11 mouse cellular contexts compared by ENCODE assay signal in genomic region chr7:131960551-131960950, GRCm38 (mm10). TPM values are rescaled to one million over a fixed set of nuclear protein-coding genes. Genes with fewer than 3 reads are reported as not detected.
DNase-seq lines count a peak whose midpoint lies in the region; ATAC-seq lines count a peak whose summit lies in the region.
"Had no signal": no experiment of that assay in that cellular context is flagged by ENCODE, and none has a peak within 500 bp of the region (broad histone marks: within the 10 kb centered on the region; RNA-seq: fewer than 3 reads in every experiment).

No protein-coding gene starts in this region.

- peak; percentile 66 for DNase-seq in hindbrain, embryonic 10.5 days (ENCODE audit: low spot score)
- peak; percentile 10 for DNase-seq in urinary bladder, postnatal 25 days (ENCODE audit: low spot score)
- no peak for DNase-seq in urinary bladder, adult 2 months (ENCODE audit: low spot score)
- peak; percentile 47 to 65 for DNase-seq in kidney, postnatal 25 days
- DNase-seq in spleen, postnatal 14 days (ENCODE audit: low spot score in 2 of 2), result no peak
- no peak for DNase-seq in spleen, postnatal 36 days (ENCODE audit: low spot score in 2 of 2)
- DNase-seq in layer of hippocampus, postnatal 36 days, result no peak

- H3K9ac ChIP-seq in hindbrain, embryonic 16.5 days (ENCODE audit: low read depth, low read length), result no peak overlapping the region
- H3K9ac ChIP-seq: midbrain, embryonic 15.5 days had no signal

- H3K27ac ChIP-seq in hindbrain, embryonic 10.5 days, result no peak overlapping the region
- H3K27ac ChIP-seq in hindbrain, embryonic 16.5 days (ENCODE audit: low read depth, low read length), result no peak overlapping the region
- H3K27ac ChIP-seq: midbrain, embryonic 15.5 days had no signal

- ATAC-seq in hindbrain, embryonic 16.5 days, result no peak
- ATAC-seq: midbrain, embryonic 15.5 days had no signal

- no peak overlapping the region for H3K4me2 ChIP-seq in hindbrain, embryonic 16.5 days (ENCODE audit: low read length)
- H3K4me2 ChIP-seq: midbrain, embryonic 15.5 days had no signal

- H3K27me3 ChIP-seq in hindbrain, embryonic 10.5 days (ENCODE audit: insufficient read depth, poor library complexity, severe bottlenecking), result peaks cover 15% of the 10 kb centered on the region
- H3K27me3 ChIP-seq in hindbrain, embryonic 16.5 days (replicated peaks; ENCODE audit: control insufficient read depth, insufficient read depth, low read length), result peaks cover 4% of the 10 kb centered on the region; the same call in 1 of the 2 replicates
- H3K27me3 ChIP-seq: midbrain, embryonic 15.5 days had no signal

- no peak overlapping the region for H3K4me3 ChIP-seq in hindbrain, embryonic 10.5 days
- no peak overlapping the region for H3K4me3 ChIP-seq in hindbrain, embryonic 16.5 days (ENCODE audit: low read length)
- H3K4me3 ChIP-seq: midbrain, embryonic 15.5 days had no signal

- no peaks in the 10 kb centered on the region for H3K36me3 ChIP-seq in hindbrain, embryonic 10.5 days
- no peaks in the 10 kb centered on the region for H3K36me3 ChIP-seq in hindbrain, embryonic 16.5 days (ENCODE audit: control insufficient read depth, insufficient read depth, low read length)
- H3K36me3 ChIP-seq: G1E; midbrain, embryonic 15.5 days had no signal

- no peaks in the 10 kb centered on the region for H3K9me3 ChIP-seq in hindbrain, embryonic 10.5 days
- H3K9me3 ChIP-seq in hindbrain, embryonic 16.5 days (ENCODE audit: control insufficient read depth, low read length), result no peaks in the 10 kb centered on the region
- H3K9me3 ChIP-seq: midbrain, embryonic 15.5 days had no signal

- H3K4me1 ChIP-seq in hindbrain, embryonic 10.5 days (replicated peaks), result no peaks in the 10 kb centered on the region
- H3K4me1 ChIP-seq in hindbrain, embryonic 16.5 days (ENCODE audit: control insufficient read depth, insufficient read depth, low read depth, low read length), result peaks cover under 1% of the 10 kb centered on the region

- WGBS in hindbrain, embryonic 10.5 days, result 31% methylated on average over 6 of the region's 6 CpGs
- 35% methylated on average over 6 of the region's 6 CpGs for WGBS in hindbrain, embryonic 16.5 days

RNA-seq across cellular contexts. Expression of gene Gpr26, which starts 5.7 kb away (rescaled TPM):
- 0.07 TPM in 1 of 2 replicates, not detected in the other for polyA plus RNA-seq in hindbrain, embryonic 10.5 days (2016; fragmentation: Nextera tagmentation; extraction: Ambion mirVana)
- 2.2 and 2.5 TPM in 2 replicates for polyA plus RNA-seq in hindbrain, embryonic 16.5 days (2015; fragmentation: Nextera tagmentation; extraction: Ambion mirVana)
- polyA plus RNA-seq in urinary bladder, adult 2 months (2012; rRNA removed), result under 0.01 TPM in 1 of 2 replicates, not detected in the other
- total RNA-seq in layer of hippocampus, postnatal 36 days (2021), result 10 to 100 TPM; 52.0 to 53.4 TPM
- polyA plus RNA-seq: G1E; testis, adult 2 months had no signal

Comparison
In these comparisons a context has a peak if more than half of its experiments do, and no peak if none do; other contexts are left out.
1. DNase-seq: peak in hindbrain, embryonic 10.5 days (single experiment), urinary bladder, postnatal 25 days (single experiment) and kidney, postnatal 25 days (2 of 2); none in urinary bladder, adult 2 months (single experiment), spleen, postnatal 14 days (0 of 2), spleen, postnatal 36 days (0 of 2) and layer of hippocampus, postnatal 36 days (0 of 2).